Mouse (Mus musculus): Measurements from ENCODE around the gene Dlg2.

The Dlg2 gene

GRCm38 (mm10) chr7:91267764-91268163, 791.3 kb downstream of the Dlg2 start:
- no peak for DNase-seq (ENCODE audit: low read depth)

- DNase-seq (ENCODE audit: low read depth) = no peak
Observed at GRCm38 (mm10) chr7:91284167-91284566, 807.7 kb downstream of the Dlg2 start.

GRCm38 (mm10) chr7:91288324-91288723, 811.9 kb downstream of the Dlg2 start:
- DNase-seq (ENCODE audit: low read depth) = no peak

DNA sequence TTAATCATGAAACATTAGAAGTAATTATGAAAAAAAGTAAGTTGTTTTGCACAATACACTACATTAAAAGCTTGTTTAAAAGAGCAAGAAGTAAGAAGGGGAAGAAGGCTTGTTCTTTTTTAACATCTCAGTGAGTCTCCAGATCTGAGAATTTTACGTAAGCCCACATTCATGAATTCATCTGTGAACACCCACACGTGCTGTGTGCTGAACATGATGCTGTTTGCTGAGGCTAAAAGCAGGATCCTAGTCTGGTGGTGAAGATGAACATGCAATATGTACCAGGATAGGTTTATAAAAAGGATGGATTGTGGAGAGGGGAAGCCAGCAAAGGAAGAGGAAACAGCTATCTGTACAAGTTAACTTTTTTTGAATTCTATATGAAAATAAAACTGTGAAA, 819.7 kb downstream of the Dlg2 start:
- DNase-seq (ENCODE audit: low read depth) = no peak

- no peak for DNase-seq (ENCODE audit: low read depth)
Observed at GRCm38 (mm10) chr7:91311177-91311576, 834.7 kb downstream of the Dlg2 start.

DNA sequence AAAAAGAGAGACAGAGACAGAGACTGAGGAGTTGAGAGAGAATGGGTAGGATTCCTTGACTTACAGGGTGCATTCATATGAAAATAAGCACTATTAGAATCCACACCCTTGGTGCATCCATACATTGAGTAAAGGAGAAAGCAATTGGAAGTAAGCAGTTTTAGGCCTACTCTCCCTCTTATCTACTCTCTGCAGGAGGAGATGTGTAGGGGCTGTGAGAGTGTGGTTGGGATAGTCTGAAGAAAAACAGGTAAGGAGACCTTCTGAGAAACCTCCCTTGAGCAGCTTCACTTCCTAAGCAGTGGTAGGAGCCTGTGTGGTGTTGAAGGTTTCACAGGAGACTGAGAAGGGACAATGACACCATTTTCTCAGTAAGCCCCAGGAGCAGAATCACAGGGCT, 868.6 kb downstream of the Dlg2 start:
- no peak for DNase-seq (ENCODE audit: low read depth)

- DNase-seq (ENCODE audit: low read depth) = no peak
Observed at GRCm38 (mm10) chr7:91369821-91370321, 893.4 kb downstream of the Dlg2 start.

DNA sequence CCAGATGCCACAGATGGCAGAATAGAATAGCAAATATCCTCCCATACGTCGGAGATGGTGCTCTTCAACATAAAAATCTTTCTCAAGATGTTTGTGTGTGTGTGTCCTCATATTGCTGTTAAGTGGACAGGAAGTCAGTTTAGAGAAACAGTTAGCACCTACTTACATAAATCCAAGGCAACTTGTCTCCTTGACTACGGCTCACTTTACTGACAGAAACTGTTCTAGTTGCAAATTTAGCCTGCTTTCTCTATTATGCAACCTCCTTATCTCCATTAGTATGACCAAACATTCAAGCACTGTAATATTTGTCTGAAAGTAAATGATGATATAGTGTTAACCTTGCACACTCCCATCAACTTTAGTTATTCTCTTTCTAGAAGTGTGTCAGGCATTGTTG, 905.8 kb downstream of the Dlg2 start:
- DNase-seq (ENCODE audit: low read depth) = no peak

DNA sequence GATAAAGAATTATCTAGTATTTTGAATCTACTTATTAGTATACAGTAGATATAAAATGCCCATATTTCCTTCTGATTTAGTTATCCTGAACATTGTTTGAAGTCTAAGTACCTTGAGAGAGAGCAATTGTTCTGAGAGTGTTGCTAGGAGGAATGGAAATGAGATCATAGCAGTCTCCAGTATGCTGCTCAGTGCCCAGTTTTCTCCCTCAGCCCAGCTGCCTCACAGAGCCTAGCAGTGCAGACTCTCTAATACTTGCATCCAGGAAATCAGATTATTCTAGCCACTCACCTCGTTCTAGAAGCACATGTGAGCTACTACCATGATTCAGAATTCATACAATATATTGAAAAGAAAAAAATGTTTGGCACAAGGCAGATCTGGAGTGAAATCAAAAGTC, 907.4 kb downstream of the Dlg2 start:
- no peak for DNase-seq (ENCODE audit: low read depth)

DNA sequence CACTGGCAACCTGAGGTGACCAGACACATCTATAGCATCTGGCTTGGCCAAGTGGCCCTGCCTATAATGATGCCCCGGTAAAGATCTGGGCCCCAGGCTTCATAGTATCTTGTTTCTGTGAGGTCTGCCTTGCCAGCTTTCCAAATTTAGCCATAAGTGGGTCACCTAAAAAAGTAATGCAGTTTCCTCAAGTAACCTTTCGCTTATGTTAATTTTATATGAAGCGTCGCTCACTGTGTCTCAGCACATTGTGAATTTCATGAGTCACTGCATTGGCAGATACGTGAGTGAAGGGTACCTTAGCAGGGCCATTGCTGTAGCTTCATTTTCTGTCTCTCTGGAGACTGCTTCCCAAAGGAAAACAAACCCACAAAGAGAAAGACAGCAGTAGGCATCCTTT, 912.8 kb downstream of the Dlg2 start:
- DNase-seq (ENCODE audit: low read depth) = no peak

DNA sequence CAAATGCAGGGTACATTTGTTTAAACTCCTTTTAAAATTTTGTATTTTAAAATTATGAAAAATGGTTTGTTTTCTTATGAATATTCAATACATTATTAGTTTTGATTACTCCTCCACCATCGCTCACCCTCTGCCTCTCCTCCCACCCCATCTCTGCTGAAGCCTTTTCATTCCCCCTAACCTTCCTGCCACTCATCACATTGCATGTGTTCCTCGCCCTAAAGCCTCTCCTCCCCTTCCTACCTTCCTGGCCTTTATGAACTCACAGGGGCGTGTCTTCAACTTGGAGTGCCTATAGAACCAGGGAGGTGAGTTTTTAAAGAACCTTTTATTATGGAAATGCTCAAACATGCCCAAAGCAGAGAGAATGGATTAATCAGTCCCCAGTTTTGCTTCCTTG, 921.4 kb downstream of the Dlg2 start:
- no peak for DNase-seq (ENCODE audit: low read depth)

GRCm38 (mm10) chr7:91412109-91412508, 935.6 kb downstream of the Dlg2 start:
- DNase-seq (ENCODE audit: low read depth) = no peak

- no peak for DNase-seq (ENCODE audit: low read depth)
Observed at GRCm38 (mm10) chr7:91414150-91414549, 937.7 kb downstream of the Dlg2 start.

- DNase-seq (ENCODE audit: low read depth) = no peak
Observed at GRCm38 (mm10) chr7:91414749-91415148, 938.3 kb downstream of the Dlg2 start.

GRCm38 (mm10) chr7:91420215-91420614, 943.7 kb downstream of the Dlg2 start:
- no peak for DNase-seq (ENCODE audit: low read depth)

DNA sequence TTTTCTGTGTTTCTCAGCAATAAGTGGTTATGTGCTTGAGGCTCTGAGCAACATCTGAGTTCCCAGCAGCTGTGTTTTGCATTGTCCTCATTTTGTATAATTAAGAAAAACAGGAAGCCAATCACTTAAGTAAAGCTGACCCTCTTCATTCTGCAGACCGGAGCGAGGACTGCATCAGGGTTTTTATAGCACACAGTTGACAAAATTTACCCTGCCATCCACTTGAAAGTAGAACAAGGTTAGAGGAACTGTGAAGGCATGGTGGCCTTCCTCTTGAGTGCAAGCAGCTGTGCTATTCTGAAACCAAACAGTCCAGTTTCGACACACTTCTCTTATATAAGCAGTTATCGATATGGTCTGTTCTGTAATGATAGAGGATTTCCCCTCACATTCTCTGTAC, 947.3 kb downstream of the Dlg2 start:
- DNase-seq (ENCODE audit: low read depth) = no peak

GRCm38 (mm10) chr7:91429712-91430275, 953.3 kb downstream of the Dlg2 start:
- no peak for DNase-seq (ENCODE audit: low read depth)

DNA sequence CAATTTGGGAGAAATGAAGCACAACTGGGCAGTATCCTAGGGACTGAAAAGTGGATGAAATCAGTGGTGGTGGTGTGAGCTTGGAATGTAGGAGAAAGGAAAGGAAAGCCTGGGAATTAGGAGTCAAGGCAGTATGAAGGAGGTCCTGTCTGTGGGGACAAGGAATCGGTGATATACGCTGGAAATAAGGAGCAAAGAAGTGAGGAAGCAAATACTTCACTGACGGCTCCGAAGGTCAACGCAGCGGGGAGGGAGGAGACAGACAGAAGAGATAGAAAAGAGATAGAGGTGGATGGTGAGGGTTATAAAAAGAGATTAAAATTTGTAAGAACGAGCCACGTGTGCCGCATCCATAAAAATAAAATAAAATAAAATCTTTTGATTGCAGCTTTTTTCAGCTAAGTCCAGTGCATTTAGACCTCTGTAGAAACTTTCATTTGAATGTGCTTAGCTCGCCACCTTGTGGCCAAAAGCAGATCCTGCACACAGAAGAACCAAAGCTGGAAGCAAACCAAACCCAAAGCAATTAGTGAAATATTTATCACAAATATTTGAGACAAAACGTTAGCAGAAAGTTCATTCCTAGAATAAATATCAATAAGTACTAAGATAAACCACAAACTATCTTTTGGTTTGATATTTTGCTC, 955.2 kb downstream of the Dlg2 start:
- DNase-seq (ENCODE audit: low read depth) = peak; percentile 31

- DNase-seq (ENCODE audit: low read depth) = no peak
Observed at GRCm38 (mm10) chr7:91432563-91432962, 956.1 kb downstream of the Dlg2 start.

DNA sequence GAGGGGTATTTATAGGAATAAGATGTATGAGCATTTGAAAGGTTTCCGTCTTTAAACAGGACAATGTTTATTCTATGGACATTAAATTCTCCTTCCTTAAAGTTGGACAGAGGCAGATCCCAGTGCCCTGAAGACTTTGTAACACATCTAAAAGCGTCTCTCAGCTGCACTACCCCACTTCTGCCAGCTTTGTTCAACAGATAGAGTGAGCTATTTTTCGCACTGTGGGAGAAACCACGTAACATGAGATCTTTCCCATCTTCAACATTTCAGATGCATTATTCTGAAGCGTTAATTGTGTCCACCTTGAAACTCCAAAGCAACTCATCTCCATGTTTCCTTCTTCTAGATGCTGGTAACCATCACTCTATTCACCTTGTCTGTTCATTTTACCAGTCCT, 958.3 kb downstream of the Dlg2 start:
- DNase-seq (ENCODE audit: low read depth) = no peak

DNA sequence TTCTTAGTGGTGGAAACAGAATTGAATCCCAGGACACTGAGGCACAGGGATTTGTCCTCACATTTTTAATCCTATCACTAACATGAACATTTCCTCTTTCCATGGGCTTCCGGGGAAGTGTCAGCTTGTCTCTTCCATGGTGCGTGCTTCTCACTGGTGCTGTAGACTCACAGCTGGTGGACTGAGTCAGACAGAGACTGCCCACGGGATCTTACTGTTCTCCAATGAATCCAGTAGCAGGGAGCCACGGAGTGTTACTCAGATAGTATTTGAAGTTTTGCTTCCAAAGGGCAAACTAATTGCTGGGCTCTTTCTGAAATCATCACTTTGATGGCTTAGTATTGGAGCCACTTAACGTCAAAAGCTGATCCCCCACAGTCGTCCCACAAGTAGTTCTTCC, 963.9 kb downstream of the Dlg2 start:
- no peak for DNase-seq (ENCODE audit: low read depth)

DNA sequence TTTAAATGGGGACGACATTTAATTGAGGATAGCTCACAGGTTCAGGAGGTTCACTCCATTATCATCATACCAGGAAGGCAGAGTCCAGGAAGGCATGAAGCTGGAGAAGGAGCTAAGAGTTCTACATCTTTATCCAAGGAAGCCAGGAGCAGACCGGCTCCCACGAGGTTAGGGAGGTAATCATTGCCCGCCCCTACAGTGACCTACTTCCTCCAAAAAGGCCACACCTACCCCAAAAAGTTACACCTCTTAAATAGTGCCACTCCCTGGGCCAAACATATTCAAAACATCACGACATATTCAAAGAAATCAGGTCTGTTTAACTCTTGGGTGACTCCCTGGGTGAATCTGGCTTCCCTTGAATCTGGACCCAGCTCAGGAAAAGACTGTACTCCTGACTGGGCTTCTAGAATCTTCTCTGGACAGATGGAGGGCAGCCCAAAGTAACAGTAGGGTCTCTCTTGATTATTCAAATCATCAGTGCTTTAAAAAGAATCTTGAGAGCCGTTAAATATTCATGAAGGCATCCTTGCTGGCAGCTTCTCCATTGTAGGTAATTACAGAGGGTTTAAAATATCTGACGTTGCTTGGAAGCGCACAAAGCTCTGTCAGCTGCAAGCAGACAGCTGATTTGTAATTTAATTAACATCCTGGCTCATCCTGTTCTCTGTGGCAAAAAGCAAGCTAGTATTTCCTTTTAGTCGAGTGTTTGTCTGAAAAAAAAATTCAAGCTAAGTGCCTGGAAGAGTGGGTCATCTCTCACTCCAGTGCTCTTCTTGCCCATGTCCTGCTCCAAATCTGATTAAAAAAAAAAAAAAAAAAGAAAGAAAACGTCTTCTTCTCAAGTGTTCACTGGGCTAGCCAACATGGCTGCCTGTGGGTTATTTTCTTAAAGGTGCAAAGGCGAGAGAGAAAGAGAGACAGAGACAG, 966.2 kb downstream of the Dlg2 start:
- DNase-seq (ENCODE audit: low read depth) = no peak

DNA sequence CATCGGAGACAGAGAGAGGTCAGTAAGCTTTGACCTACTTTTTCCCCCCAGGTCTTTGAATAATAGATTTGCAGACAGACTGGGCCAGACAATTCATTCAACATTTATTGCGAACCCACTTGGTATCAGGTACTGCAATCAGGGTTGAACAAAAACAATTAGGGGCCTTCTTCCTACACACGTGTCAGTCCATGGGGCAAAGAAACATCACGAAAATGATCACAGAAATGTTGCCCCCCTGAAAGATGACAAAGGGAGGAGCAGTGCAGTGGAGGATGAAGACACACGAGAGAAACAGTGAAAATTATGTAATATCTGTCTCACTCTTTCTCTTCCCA, 966.9 kb downstream of the Dlg2 start:
- no peak for DNase-seq (ENCODE audit: low read depth)
